Mouse (Mus musculus) NIH3T3 (cell line): ENCODE results near the gene Hnrnpu.

ENCODE experiments used
- DNase-seq: peaks from one replicate; pipeline ENCODE4 v3.0.0-alpha.2; 2012; ENCODE audit warnings: low read depth

The Hnrnpu gene

DNA sequence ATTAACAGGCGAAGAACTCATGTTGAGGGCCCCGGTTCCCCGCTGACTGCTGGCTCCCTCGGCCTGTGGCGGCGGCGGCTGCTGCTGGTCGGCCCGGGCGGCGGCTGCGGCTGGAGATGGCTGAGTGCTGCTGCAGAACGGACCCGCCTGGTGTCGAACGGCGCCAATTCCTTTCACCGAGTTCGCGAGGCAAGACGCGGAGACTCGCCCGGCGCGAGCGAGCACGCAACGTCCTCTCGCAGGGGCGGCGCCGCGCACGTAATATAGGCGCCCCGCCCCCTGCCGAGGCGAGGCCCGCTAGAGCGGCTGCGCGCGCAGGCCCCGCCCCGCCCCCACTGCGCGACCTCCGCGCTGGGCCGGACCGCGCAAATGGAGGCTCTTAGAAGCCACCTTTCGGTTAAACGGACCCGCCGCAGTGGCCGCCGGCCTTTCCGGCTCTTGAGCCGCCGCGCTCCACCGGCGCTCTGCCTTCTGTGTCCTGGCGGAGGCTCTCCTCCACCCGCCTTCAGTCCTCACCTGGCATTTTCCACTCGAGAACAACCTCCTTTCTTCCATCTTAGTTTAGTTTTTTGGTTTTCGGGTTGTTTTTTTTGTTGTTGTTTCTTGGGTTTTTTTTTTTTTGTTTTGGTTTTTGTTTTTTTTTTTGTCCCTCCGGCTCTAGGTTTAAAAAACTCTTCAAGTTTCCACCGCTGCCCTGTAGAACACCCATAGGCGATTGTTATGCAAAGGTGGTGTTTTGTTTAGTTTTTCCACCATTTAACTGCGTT, at the start of gene Hnrnpu:
TSS of gene Hnrnpu (minus strand) at position 247 of the 767 bp plus-strand sequence.
- peak; percentile 99 for DNase-seq

DNA sequence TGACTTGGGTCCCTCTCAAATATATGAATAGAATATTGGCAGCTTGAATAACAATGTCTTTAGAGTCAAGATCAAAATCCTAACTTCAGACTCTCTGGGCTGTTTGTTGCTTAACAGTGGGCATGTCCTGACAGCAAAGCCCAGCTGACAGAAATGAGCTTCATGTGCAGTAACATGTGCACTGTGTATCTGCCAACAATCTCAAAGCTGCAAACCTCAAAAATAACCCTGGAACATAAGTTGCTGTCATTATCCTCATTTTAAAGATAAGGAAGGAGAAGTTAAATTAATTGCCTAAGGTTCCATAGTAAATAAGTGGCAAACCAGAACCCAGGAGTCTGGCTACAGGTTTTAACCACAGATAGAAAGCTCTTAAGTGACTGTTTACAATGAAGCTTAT, 44.6 kb upstream of the Hnrnpu start:
- DNase-seq, result no peak

DNA sequence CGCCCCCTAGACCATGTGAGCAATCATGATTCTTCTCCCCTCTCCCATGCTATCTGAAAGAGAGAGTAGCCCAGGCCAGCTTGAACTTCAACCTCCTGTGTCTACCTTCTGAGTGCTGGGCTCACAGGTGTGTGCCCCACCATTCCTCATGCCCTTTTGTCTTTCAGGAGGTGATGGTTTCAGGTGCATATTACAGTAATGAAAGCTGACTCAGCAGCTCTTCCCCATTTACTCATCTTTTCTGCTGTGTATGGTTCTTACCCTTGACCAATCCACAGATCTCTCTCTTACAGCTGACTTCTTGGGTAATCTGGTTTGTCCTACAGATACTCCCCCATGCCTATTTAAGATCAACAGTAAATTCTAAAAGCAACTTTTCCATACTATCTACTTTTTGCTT, 41.6 kb upstream of the Hnrnpu start:
- DNase-seq, result no peak

DNA sequence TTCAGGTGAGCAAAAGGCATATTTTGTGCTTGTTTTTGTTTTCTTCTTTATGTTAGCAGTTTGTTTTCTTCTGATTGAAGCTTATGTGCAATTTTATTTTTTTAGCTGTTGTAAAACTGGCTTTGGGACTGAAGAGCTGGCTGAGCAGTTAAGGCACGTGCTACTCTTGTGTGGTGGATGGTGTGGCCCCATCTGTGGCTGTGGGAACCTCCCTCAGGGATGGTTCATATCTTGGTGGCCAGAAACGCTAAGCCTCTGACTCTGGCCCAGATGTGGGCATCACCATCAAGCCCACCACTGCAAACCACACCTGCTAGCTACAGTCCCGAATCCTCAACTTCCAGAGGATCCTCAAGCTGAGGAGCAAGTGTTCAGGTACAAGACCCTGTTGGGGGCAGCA, 40.5 kb upstream of the Hnrnpu start:
- DNase-seq, result no peak

DNA sequence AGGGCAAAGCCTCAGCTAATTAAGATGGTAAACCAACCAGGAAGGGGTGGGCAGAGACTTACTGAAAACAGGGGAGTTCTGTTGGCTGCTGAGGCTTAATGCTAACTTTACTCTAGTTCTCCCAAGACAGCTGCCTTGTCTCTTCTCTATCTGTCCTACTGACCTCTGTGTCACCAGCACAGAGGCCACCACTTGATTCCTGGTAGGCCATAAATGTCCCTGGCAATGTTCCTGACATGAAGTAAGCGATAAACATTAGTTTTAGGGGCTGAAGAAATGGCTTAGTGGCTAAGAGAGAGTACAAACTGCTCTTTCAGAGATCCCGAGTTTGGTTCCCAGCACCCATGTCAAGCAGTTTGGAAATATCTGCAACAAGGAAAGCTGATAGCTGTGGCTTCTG, 39.3 kb upstream of the Hnrnpu start:
- DNase-seq, result no peak

DNA sequence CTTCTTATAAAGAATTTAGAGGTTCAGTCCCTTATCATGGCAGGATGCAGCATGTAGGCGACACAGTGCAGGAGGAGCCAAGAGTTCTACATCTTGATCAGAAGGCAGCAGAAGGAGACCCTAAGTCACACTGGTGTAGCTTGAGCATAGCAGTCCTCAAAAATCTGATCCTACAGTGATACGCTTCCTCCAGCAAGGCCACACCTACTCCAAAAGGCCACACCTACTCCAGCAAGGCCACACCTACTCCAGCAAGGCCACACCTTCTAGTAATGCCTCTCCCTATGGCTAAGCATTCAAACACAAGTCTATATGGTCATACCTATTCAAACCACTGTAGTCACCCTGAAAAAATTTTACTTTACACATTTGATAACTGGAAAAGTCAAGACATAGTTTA, 38.5 kb upstream of the Hnrnpu start:
- DNase-seq, result no peak

DNA sequence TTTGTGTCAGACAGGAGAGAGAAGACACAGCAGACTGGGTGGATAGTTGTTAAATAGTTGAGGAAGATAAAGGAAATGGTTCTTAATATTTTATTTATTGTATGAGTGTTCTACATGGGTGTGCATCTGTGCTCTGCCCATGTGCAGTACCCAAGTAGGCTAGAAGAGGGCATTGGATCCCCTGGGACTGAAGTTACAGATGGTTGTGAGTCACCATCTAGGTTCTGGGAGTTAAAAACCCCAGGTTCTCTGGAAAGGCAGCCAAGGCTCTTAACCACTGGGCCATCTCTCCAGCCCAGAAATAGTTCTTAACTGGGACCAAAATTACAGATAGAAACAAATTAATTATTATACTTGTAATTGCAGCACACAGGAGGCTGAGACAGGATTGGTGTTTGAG, 37.8 kb upstream of the Hnrnpu start:
- DNase-seq, result peak; percentile 66

DNA sequence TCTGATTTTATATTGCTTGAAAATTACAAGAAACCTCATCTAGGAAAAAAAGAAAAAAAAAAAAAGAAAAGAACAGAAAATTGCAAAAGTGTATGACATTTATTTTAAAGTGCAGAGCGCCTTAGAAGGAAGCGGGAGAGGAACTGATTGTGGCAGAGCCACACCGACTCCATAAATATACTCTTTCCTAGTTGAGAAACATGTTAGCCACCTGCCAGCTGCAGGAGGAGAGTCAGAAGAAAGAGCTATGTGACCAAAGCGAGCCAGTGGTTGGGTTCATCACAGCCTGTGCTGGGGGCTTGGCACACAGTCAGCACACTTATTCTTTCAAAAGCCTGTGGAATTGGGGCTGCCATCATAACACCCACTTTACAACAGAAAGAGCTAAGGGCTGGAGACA, 35.1 kb upstream of the Hnrnpu start:
- DNase-seq, result no peak

DNA sequence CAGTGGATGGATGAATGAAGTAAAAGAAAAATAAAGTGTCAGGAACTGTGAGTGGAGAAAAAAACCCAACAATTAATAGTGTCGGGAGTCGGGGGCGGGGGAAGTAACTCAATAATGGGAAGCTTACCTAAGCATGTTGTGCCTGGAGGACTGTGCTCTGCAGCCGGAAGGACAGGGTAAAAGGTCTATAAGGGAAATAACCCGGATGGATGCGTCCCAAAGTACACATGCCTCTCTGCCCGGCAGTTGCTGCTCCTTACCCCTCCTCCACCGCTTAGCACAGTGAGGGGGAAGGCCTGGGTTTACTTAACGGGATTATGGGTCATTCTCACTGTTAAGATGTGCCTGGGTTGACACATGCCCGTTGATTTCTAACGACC, 31.7 kb upstream of the Hnrnpu start:
- DNase-seq, result peak; percentile 71

DNA sequence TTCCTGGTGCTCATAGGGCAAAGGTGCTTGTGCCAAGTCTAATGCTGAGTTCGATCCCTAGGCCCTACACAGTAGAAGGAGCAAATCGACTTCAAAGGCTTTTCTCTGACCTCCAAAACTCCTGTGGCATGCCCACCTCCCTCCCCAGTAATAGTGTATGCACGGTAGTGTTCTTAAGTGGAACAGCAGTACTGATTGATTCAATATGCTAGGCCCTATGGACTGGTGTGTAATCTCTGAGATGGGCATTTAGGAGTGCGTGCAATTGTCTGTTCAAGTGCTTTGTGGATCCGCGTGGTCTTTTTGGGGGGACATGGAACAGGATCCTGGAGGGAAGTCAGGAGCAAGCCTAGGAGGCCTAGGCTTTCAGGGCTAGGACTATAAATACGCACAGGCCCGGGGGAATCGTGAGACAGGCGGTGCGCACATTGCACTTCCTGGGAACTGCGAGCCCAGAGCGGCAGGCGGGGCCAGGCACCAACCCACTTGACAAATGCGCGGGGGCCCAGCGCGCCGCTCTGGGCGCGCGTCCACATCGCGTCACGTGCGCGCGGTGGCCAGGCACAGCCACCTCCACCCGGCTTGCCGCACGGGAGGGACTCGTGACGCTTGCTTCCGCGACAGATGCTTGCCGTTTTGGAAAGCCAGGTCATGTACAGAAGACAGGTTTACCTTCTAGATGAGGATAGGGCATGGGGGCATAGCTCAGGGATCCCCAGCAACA, 31.1 kb upstream of the Hnrnpu start:
- peak; percentile 93 for DNase-seq

DNA sequence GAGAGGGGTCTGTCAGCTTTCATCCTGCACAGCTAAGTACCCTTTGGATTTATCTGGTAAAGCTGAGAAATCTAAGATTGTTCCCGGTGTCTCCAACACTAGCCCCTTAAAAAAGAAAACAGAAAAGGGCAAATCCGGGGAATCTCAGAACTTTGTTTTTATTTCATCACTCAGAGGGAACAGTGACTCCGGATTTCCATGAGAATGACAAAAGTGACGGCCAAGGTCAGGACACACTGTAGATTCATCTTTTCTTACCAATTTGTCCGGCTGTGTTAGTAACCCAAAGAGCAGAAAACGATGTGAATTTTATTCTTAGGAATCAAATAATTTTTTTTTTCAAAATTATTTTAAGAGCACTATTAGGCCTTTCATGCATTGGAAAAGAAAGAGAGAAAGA, 30.5 kb upstream of the Hnrnpu start:
- DNase-seq, result no peak

DNA sequence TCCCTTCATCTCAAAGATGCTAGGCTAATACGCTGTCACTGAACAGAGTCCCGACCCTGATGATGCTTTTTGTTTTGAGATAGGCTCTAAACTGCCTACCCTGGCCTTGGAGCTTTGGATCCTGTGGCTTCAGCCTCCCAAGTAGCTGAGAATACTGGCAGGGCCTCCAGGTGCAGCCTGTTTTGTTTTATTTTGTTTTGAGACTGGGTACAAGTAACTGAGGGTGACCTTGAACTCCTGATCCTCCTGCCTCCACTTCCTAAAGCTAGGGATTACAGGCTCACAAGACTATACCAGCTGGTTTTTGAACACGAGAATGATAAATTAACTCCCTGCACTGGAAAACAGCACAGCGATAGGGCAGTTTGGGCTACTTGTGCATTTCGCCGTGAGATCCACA, 27.6 kb upstream of the Hnrnpu start:
- DNase-seq, result no peak

DNA sequence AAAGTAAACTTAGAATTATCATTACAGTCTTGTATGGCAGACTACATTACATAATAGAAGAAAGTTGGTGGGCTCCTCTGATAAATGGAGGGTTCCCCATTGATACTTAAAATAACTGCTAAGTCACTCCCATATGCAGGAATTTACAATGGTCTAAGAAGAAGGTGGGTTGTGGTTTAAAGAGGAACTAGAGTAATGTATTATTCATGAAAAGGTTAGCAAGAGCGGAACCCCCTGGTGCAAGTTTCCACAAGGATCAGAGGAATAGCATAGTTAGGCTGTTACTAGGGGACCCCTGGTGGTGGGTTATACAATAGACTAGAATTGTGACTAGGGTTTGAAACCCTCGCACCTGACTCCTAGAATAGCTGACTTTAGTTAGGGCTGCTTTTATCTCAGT, 23.1 kb upstream of the Hnrnpu start:
- DNase-seq, result peak; percentile 19

DNA sequence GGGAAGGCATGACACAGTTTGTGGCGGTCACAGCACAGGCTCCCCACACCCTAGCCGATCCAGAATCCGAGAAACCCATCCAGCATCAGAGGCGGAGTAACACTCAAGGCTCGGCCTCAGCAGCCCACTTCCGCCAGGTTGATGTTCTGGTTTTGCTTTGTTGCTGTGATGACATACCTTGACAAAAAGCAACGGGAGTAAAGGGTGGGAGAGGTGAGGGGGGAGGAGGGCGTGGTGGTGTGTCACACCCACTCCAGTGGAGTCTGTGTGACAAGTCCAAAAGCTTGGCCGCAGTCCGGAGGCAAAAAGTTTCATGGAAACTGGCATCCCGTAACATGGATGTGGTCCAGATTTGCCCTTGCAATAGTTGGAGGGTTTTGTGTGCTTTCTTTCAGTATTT, 22.7 kb upstream of the Hnrnpu start:
- DNase-seq, result no peak

DNA sequence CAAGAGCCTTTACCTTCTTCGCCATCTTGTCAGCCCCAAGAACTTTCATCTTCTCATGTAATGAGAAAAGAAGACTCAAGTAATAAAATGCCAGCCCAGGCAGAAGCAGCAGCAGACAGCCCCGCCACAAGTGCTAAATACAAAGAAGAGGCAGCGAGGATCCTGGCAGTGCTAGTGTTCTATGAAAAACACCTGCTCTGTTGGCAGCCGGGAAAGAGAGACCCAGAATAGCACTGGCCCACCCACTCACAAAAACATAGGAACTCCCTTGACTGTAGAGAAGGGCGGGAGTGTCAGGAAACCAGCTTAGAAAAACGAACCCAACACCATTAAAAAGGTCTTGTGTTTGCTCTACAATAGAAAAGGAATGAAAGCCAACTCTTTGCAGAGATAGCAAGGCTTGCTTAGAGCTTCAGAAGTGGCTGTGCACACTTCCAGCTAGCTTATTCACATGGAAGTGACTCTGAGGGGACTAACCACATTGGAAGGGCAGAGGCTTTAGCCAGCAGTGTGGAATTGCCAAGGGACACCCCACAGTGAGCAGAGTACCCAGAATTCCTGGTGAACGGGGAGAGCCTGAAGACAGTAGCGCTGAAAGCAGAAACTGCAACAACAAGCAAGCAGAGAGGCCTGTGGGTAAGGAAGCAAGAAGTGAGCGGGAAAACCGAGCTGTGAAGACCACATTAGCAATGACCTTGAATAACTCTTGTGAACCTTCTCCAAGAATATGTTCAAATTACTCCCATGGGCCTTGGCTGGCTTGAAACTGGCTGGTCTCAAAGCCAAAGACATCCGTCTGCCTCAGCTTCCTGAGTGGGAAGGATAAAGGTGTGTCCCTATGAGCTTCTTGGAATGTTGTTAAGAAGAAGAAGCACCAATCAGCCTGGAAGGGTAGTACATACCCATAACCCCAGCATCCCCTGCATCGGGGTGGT, 20.4 kb upstream of the Hnrnpu start:
- peak; percentile 14 for DNase-seq

DNA sequence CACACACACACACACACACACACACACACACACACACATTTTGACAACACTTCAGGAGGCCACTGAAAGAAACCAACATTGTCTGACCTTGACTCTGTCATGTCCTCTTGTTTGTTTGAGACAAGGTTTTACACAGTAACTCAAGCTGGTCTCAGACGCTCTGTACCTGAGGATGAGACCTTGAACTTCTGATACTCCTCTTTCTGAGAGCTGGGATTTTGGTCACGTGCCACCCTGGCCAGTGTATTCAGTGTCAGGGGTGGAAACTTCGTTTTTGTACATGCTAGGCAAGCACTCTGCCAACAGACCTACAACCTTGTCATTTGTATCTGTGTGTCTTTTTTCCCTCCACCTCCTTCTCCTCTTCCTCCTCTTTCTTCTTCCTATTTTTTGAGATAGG, 17.0 kb upstream of the Hnrnpu start:
- no peak for DNase-seq

DNA sequence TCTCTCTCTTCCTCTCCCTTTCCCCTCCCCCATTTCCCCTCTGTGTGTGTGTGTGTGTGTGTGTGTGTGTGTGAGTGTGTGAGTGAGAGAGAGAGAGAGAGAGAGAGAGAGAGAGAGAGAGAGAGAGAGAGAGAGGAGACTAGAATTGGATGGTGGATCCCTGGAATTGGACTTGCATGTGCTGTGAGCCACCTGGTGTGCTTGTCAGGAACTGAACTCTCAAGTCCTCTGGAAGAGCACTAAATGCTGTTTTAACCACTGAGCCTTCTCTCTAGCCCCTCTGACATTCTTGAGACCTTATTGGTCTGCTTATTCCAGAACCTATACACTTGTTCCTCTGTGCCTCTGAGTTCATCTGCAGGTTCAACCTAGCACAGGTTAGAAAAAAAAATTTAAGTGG, 14.0 kb upstream of the Hnrnpu start:
- peak; percentile 56 for DNase-seq

DNA sequence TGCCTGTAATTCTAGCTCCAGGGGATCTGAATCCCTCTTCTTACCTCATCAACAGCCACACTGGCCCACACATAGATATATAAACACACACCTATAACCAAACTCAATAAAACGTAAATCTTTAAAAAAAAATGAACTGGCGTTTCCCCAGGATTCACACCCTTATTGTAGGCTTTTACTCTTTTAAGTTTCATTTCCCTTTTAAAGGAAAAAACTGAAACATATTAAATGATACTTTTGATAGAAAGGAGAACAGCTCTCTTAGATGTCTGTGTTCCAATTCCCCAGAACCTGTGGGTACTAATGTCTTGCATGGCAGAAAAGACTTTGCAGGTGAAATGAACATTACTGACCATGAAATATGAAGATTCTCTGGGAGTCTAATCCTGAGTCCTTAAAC, 13.2 kb upstream of the Hnrnpu start:
- no peak for DNase-seq

DNA sequence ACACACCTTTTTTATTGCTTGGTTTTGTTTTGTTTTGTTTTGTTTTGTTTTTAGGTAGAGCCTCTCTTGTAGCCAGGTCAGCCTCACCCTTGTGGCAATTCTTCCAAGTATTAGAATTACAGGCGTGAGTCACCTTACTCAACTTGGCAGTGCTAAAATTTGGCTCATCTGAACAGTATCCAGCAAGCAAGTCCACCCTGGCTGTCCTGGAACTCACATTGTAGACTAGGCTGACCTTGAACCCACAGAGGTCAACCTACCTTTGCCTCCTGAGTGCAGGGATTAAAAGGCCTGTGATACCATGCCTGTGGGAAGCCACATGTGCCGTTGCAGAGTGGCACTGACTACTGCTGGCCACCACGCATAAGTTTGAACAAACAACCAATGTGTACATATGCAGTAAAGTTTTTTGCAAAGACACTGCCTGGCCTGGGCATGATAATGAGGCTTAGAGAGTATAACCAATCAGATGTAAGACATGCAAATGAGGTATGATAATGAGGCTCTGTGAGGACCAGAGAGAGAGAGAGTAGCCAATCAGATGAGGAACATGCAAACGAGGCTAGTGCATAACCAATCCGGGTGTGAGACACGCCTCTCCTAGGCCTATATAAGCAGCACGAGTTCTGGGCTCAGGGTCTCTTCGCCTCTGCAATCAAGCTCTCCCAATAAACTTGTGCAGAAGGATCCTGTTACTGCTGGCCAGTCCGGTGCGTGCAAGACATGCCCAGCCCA, 6.6 kb upstream of the Hnrnpu start:
- peak; percentile 77 for DNase-seq

DNA sequence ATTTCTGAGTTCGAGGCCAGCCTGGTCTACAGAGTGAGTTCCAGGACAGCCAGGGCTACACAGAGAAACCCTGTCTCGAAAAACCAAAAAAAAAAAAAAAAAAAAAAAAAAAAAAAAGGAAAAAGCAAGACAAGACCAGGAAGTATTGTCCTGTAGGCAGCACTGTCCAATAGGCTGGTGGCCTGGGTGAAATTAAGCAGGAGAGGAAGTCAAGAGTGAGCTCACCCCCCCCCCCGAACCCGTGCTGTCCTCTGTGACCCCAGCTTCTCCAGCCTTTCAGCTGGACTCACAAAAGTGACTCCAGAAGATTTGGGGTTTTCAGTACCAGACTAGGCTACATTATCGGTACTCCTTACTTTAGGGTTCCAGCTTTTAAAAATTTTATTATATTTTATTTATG, 5.0 kb upstream of the Hnrnpu start:
- DNase-seq, result no peak

DNA sequence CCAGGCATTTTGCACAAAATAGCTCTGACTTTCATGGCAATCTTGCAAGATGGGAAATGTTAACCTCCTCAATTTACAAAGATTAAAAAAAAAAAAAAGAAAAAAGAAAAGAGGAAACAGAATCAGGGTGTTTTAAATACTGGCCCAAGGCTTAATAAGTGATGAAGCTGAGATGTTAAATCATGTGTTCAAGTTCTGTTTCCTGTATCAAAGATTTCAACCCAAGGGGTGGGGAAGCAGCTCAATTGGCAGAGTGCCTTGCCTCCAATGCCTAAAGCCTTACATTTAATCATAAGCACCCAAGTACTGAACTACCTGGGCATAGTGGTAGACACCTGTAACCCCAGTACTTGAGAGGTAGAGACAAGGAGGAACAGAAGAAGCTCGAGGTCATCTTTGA, 4.5 kb upstream of the Hnrnpu start:
- DNase-seq, result no peak

DNA sequence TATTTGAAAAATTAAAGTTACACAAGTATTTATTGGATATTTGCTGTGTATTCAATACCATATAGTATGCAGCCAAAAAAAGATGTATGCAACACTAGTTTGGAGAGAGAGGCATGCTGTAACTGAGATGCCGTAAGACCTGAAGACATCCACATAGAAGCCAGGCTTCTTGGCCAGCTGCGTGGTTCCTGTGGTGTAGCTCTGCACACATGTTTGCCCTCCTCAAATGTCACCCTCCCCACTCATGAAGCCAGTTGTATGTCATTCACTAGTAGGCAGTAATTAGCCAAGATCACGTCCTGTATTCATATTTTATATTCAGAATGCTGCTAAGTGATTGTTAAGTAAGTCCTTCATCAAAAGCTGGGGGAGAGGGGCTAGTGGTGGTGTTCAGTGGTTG, 3.8 kb upstream of the Hnrnpu start:
- DNase-seq, result no peak
